Mouse (Mus musculus): ENCODE measurements around the gene Camta1.
"Not testable (repeated sequence)": the region's sequence is repeated elsewhere in the genome, so short reads cannot be mapped to it uniquely, and the experiment has no call there.

Gene Camta1

GRCm38 (mm10) chr4:150889273-150889954, 972.3 kb downstream of the Camta1 start:
- no peak for DNase-seq (ENCODE audit: extremely low spot score, low read depth, low spot score)

- DNase-seq (ENCODE audit: extremely low spot score, low read depth, low spot score) = no peak
These were observed 973.2 kb downstream of the Camta1 start for GRCm38 (mm10) chr4:150888492-150888891.

GRCm38 (mm10) chr4:150887903-150888302, 973.8 kb downstream of the Camta1 start:
- no peak for DNase-seq (ENCODE audit: extremely low spot score, low read depth, low spot score)

- DNase-seq (ENCODE audit: extremely low spot score, low read depth, low spot score) = no peak
These were observed 979.0 kb downstream of the Camta1 start for GRCm38 (mm10) chr4:150882632-150883031.

GRCm38 (mm10) chr4:150880364-150880763, 981.3 kb downstream of the Camta1 start:
- DNase-seq (ENCODE audit: extremely low spot score, low read depth, low spot score) = no peak

GRCm38 (mm10) chr4:150879631-150880030, 982.0 kb downstream of the Camta1 start:
- DNase-seq (ENCODE audit: extremely low spot score, low read depth, low spot score) = no peak

GRCm38 (mm10) chr4:150875393-150875792, 986.3 kb downstream of the Camta1 start:
- no peak for DNase-seq (ENCODE audit: extremely low spot score, low read depth, low spot score)

GRCm38 (mm10) chr4:150874416-150874815, 987.3 kb downstream of the Camta1 start:
- not testable (repeated sequence) for DNase-seq (ENCODE audit: extremely low spot score, low read depth, low spot score)

- DNase-seq (ENCODE audit: extremely low spot score, low read depth, low spot score) = no peak
These were observed 989.0 kb downstream of the Camta1 start for GRCm38 (mm10) chr4:150872681-150873080.

- no peak for DNase-seq (ENCODE audit: extremely low spot score, low read depth, low spot score)
These were observed 989.5 kb downstream of the Camta1 start for GRCm38 (mm10) chr4:150872139-150872651.

- no peak for DNase-seq (ENCODE audit: extremely low spot score, low read depth, low spot score)
These were observed 990.1 kb downstream of the Camta1 start for GRCm38 (mm10) chr4:150871392-150872138.

GRCm38 (mm10) chr4:150870963-150871391, 990.7 kb downstream of the Camta1 start:
- no peak for DNase-seq (ENCODE audit: extremely low spot score, low read depth, low spot score)

GRCm38 (mm10) chr4:150869276-150870197, 992.1 kb downstream of the Camta1 start:
- DNase-seq (ENCODE audit: extremely low spot score, low read depth, low spot score) = no peak

- DNase-seq (ENCODE audit: extremely low spot score, low read depth, low spot score) = no peak
These were observed 992.8 kb downstream of the Camta1 start for GRCm38 (mm10) chr4:150868859-150869258.

GRCm38 (mm10) chr4:150868161-150868560, 993.5 kb downstream of the Camta1 start:
- no peak for DNase-seq (ENCODE audit: extremely low spot score, low read depth, low spot score)

All from hindlimb bud, embryonic 11.5 days (tissue).